Mouse (Mus musculus) gastrocnemius, adult 2 months (tissue): ENCODE results near the gene Nr2c2. TPM values are rescaled to one million over a fixed set of nuclear protein-coding genes. Genes with fewer than 3 reads are reported as not detected.

Experiments
- DNase-seq: peaks from one replicate; pipeline ENCODE4 v3.0.0; 2022
- H3K27ac ChIP-seq: fragments of 200-600 bp; 2 replicates; pipeline ENCODE4 v1.8.1; 2022; ENCODE audit warnings: mild to moderate bottlenecking
- H3K4me3 ChIP-seq: fragments of 200-600 bp; 2 replicates; pipeline ENCODE4 v1.8.1; 2022; ENCODE audit warnings: mild to moderate bottlenecking, moderate library complexity
- CTCF ChIP-seq: fragments of 200-600 bp; IDR thresholded peaks from 2 replicates; pipeline ENCODE4 v1.8.1; 2022; ENCODE audit warnings: antibody characterized with exemption, mild to moderate bottlenecking, moderate library complexity
- intact Hi-C: fragments of 180-260 bp; cut with DNase I; formaldehyde crosslinking; loops from one replicate; pipeline ENCODE4 v1.15.1; 2025
- total RNA-seq, 2 experiments: library from RNA; stranded (reverse); gene quantifications; 2 replicates each; pipeline ENCODE4 v1.2.3; 2021

Gene Nr2c2
- total RNA-seq, 2 experiments from 2014 or later = 21.1 to 23.0 TPM

- H3K27ac ChIP-seq = peak within 1 kb of the TSS; percentile 91
- intact Hi-C loops = no loop called here
- TF ChIP-seq CTCF = peak; percentile 14; the same call in 1 of the 2 replicates
Measured at GRCm38 (mm10) chr6:92214773-92215449, 123.7 kb downstream of the Nr2c2 start, which contains the start of gene Rbsn. Gene Rbsn (minus strand): TSS chr6:92214925.

GRCm38 (mm10) chr6:92219445-92219844 lies 128.3 kb downstream of the Nr2c2 start:
- no peak for DNase-seq
- intact Hi-C loops = loop anchor here (2.0 kb wide), 1 partner anchor 49 kb away; no protein-coding TSS in a partner anchor
- peak; percentile 54 for TF ChIP-seq CTCF
- H3K27ac ChIP-seq = no peak overlapping the region
- no peak overlapping the region for H3K4me3 ChIP-seq

More at GRCm38 (mm10) chr6:92214773-92215449, 123.7 kb downstream of the Nr2c2 start, which contains the start of gene Rbsn:
- DNase-seq = peak; percentile 96
- peak within 1 kb of the TSS; percentile 84 for H3K4me3 ChIP-seq

- intact Hi-C loops = no loop called here
- Histone ChIP-seq H3K4me3 (no peak overlapping the region), H3K27ac (no peak overlapping the region)
- TF ChIP-seq CTCF = no peak
- DNase-seq = no peak
Measured at GRCm38 (mm10) chr6:92221604-92222003, 130.4 kb downstream of the Nr2c2 start.

GRCm38 (mm10) chr6:92222021-92222420 lies 130.8 kb downstream of the Nr2c2 start:
- TF ChIP-seq CTCF = no peak
- DNase-seq = no peak
- Histone ChIP-seq H3K27ac (no peak overlapping the region), H3K4me3 (no peak overlapping the region)
- intact Hi-C loops = no loop called here

Other genes with a start within 250 kb of the Nr2c2 start
- 10 to 100 TPM; 10.1 to 11.6 TPM for gene Ccdc174, start 213.3 kb upstream of the Nr2c2 start, total RNA-seq
- gene 4930590J08Rik, start 188.6 kb upstream of the Nr2c2 start, total RNA-seq = 1 to 10 TPM; 1.6 to 2.9 TPM
- 10 to 100 TPM in 1 of 2 experiments, 1 to 10 TPM in 1; 9.0 to 11.3 TPM for gene Fgd5, start 112.5 kb upstream of the Nr2c2 start, total RNA-seq
- 10 to 100 TPM; 29.2 to 43.7 TPM for gene Mrps25, start 92.6 kb downstream of the Nr2c2 start, total RNA-seq
- gene Rbsn, start 123.5 kb downstream of the Nr2c2 start, total RNA-seq = 10 to 100 TPM; 13.6 to 14.9 TPM
- gene Trh, start 153.3 kb downstream of the Nr2c2 start, total RNA-seq = not detected